Mouse (Mus musculus): Measurements from ENCODE around the gene Olfr204. TPM values are rescaled to one million over a fixed set of nuclear protein-coding genes. Genes with fewer than 3 reads are reported as not detected.
"Not testable (repeated sequence)": the region's sequence is repeated elsewhere in the genome, so short reads cannot be mapped to it uniquely, and the experiment has no call there.

Olfr204 gene
- polyA plus RNA-seq, 1 experiment from 2014 or later = not detected

DNA sequence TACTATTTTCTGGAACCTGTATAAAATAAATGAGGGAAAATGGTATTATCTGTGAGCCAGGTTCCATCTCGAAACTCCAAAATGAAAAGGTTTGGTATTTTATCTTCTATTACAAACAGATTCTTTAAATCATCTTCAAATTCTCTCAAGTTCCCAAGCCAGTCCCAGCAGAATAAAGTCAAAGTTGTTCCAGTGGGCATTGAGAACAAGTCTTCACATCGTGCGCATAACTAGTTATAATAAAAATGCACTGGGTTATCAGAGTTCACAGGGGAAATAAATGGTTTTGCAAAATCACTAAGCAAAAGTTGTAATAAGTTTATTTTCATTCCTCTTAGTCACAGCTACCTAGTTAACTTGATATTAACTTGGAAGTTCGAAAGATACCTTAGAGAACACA lies 45.5 kb downstream of the Olfr204 start, which contains the start of gene Olfr201:
Gene Olfr201 (minus strand): TSS at position 101 of the 400 bp plus-strand sequence.
- not testable (repeated sequence) for H3K9me3 ChIP-seq (ENCODE audit: control insufficient read depth, low read length); ATAC-seq (ENCODE audit: low FRiP score); H3K27ac ChIP-seq; H3K9ac ChIP-seq; H3K36me3 ChIP-seq (replicated peaks; ENCODE audit: control insufficient read depth, insufficient read depth); H3K4me2 ChIP-seq (replicated peaks); H3K27me3 ChIP-seq (ENCODE audit: control insufficient read depth, insufficient read depth, low read length); H3K4me1 ChIP-seq (replicated peaks; ENCODE audit: control insufficient read depth, insufficient read depth, low read length); H3K4me3 ChIP-seq (replicated peaks; ENCODE audit: low read length); DNase-seq (ENCODE audit: low spot score)
- 91% methylated on average over 4 of the region's 4 CpGs for WGBS

DNA sequence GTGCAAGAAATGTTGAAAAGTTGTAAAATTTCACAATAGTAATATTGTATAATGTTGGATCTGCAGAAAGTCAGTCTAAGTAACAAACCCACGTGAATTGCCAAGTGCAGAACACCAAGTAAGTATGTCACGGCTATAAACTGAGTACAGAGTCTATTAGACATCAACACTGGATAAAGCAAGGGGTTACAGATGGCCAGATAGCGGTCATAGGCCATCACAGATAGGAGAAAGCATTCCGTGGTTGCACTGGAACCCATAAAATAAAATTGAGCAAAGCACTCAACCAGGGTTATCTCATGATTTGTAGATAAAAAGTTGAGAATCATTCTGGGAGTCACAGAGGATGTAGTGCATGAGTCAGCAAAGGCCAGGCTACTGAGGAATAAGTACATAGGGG lies 49.0 kb downstream of the Olfr204 start:
- H3K9me3 ChIP-seq (ENCODE audit: control insufficient read depth, low read length); H3K36me3 ChIP-seq (replicated peaks; ENCODE audit: control insufficient read depth, insufficient read depth); H3K27me3 ChIP-seq (ENCODE audit: control insufficient read depth, insufficient read depth, low read length); H3K4me3 ChIP-seq (replicated peaks; ENCODE audit: low read length); H3K4me2 ChIP-seq (replicated peaks); DNase-seq (ENCODE audit: low spot score); H3K9ac ChIP-seq; ATAC-seq (ENCODE audit: low FRiP score); H3K4me1 ChIP-seq (replicated peaks; ENCODE audit: control insufficient read depth, insufficient read depth, low read length); H3K27ac ChIP-seq: not testable (repeated sequence)
- 91% methylated on average over 4 of the region's 4 CpGs for WGBS

Other genes starting within 250 kb of the Olfr204 start
- gene Olfr190, start 240.2 kb downstream of the Olfr204 start, polyA plus RNA-seq (2014; fragmentation: Nextera tagmentation; extraction: Ambion mirVana) = not detected in 2 replicates
- not detected in 2 replicates for gene Olfr191, start 228.4 kb downstream of the Olfr204 start, polyA plus RNA-seq (2014; fragmentation: Nextera tagmentation; extraction: Ambion mirVana)
- not detected in 2 replicates for gene Olfr193, start 206.4 kb downstream of the Olfr204 start, polyA plus RNA-seq (2014; fragmentation: Nextera tagmentation; extraction: Ambion mirVana)
- gene Olfr194, start 197.2 kb downstream of the Olfr204 start, polyA plus RNA-seq (2014; fragmentation: Nextera tagmentation; extraction: Ambion mirVana) = not detected in 2 replicates
- gene Olfr195, start 171.2 kb downstream of the Olfr204 start, polyA plus RNA-seq (2014; fragmentation: Nextera tagmentation; extraction: Ambion mirVana) = not detected in 2 replicates
- gene Olfr196, start 147.8 kb downstream of the Olfr204 start, polyA plus RNA-seq (2014; fragmentation: Nextera tagmentation; extraction: Ambion mirVana) = not detected in 2 replicates
- not detected in 2 replicates for gene Olfr198, start 114.7 kb downstream of the Olfr204 start, polyA plus RNA-seq (2014; fragmentation: Nextera tagmentation; extraction: Ambion mirVana)
- not detected in 2 replicates for gene Olfr199, start 98.5 kb downstream of the Olfr204 start, polyA plus RNA-seq (2014; fragmentation: Nextera tagmentation; extraction: Ambion mirVana)
- gene Olfr201, start 45.6 kb downstream of the Olfr204 start, polyA plus RNA-seq (2014; fragmentation: Nextera tagmentation; extraction: Ambion mirVana) = not detected in 2 replicates
- not detected in 2 replicates for gene Olfr202, start 31.5 kb downstream of the Olfr204 start, polyA plus RNA-seq (2014; fragmentation: Nextera tagmentation; extraction: Ambion mirVana)
- not detected in 2 replicates for gene Olfr203, start 19.4 kb downstream of the Olfr204 start, polyA plus RNA-seq (2014; fragmentation: Nextera tagmentation; extraction: Ambion mirVana)
- not detected in 2 replicates for gene Olfr205, start 12.9 kb upstream of the Olfr204 start, polyA plus RNA-seq (2014; fragmentation: Nextera tagmentation; extraction: Ambion mirVana)
- not detected in 2 replicates for gene Olfr206, start 31.0 kb upstream of the Olfr204 start, polyA plus RNA-seq (2014; fragmentation: Nextera tagmentation; extraction: Ambion mirVana)
- not detected in 2 replicates for gene Olfr209, start 45.7 kb upstream of the Olfr204 start, polyA plus RNA-seq (2014; fragmentation: Nextera tagmentation; extraction: Ambion mirVana)
- 0.08 TPM in 1 of 2 replicates, not detected in the other for gene Gabrr3, start 89.1 kb upstream of the Olfr204 start, polyA plus RNA-seq (2014; fragmentation: Nextera tagmentation; extraction: Ambion mirVana)
- gene Riox2, start 153.5 kb upstream of the Olfr204 start, polyA plus RNA-seq (2014; fragmentation: Nextera tagmentation; extraction: Ambion mirVana) = 14.2 and 16.4 TPM in 2 replicates